Mouse (Mus musculus): ENCODE measurements at regions not wholly inside any gene's neighbourhood (a gene's known extent, or its start where the extent isn't known, plus 50 kb on each side); places are given as distances from the start of the nearest gene placed in this dataset.

DNA sequence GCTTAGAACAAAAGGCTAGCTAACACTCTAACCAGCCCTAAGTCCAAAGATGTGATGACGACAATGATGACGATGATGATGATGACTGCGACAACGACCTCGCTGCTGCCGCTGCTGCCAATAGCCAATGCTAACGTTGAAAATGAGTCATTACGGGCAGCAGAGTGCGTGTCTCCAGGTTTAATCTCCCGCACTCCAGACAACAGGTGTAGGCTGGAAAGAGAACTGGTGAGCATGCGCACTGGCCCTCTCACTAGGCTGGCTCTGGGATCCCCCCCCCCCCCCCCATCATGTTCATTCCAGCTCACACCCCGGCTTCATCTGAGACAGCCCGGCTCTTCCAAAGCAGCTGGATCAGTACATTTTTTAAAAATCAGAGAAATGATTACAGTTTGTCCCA is 138.4 kb downstream of the 9530068E07Rik start:
- no peak overlapping the region for H3K9ac ChIP-seq (ENCODE audit: low read depth, low read length)
- no peaks in the 10 kb centered on the region for H3K9me3 ChIP-seq (ENCODE audit: control insufficient read depth, low read length)
- ATAC-seq, result no peak
- H3K36me3 ChIP-seq (ENCODE audit: control insufficient read depth, insufficient read depth, low read length), result no peaks in the 10 kb centered on the region
- no peaks in the 10 kb centered on the region for H3K4me1 ChIP-seq (ENCODE audit: control insufficient read depth, insufficient read depth, low read depth, low read length)
- H3K4me3 ChIP-seq (ENCODE audit: low read length), result no peak overlapping the region
- peak overlapping the region; percentile 6; the same call in 1 of the 2 replicates for H3K4me2 ChIP-seq (ENCODE audit: low read length)
- 65% methylated on average over 13 of the region's 13 CpGs for WGBS
- no peaks in the 10 kb centered on the region for H3K27me3 ChIP-seq (replicated peaks; ENCODE audit: control insufficient read depth, insufficient read depth, low read length)
- H3K27ac ChIP-seq (ENCODE audit: low read depth, low read length), result no peak overlapping the region

DNA sequence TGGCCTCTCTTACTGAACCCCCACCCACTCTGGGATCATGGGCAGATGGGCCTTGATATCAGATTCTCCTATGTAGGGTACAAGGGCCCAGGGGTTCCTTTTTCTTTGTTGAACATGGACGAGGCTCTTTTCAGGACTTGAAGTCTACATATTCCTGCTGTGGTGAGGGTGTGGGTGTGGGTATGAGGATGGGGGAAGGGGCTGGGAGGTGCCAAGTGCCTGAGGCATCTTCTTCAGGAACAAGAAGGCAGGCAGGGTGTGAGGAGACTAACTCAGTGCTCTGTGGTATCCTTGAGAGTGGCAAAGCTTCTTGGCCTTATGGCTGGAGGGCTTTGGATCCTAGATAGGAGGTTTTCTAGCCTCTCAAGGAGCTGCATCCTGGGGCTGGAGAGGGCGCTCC is 140.0 kb downstream of the 9530068E07Rik start:
- Histone ChIP-seq H3K36me3 (ENCODE audit: control insufficient read depth, insufficient read depth, low read length) (no peaks in the 10 kb centered on the region), H3K9me3 (ENCODE audit: control insufficient read depth, low read length) (no peaks in the 10 kb centered on the region), H3K4me3 (ENCODE audit: low read length) (no peak overlapping the region), H3K4me1 (ENCODE audit: control insufficient read depth, insufficient read depth, low read depth, low read length) (no peaks in the 10 kb centered on the region; the same call in 1 of the 2 replicates), H3K4me2 (ENCODE audit: low read length) (no peak overlapping the region), H3K27ac (ENCODE audit: low read depth, low read length) (no peak overlapping the region), H3K27me3 (replicated peaks; ENCODE audit: control insufficient read depth, insufficient read depth, low read length) (no peaks in the 10 kb centered on the region), H3K9ac (ENCODE audit: low read depth, low read length) (no peak overlapping the region)
- WGBS, result 75% methylated on average over 2 of the region's 2 CpGs
- no peak for ATAC-seq

DNA sequence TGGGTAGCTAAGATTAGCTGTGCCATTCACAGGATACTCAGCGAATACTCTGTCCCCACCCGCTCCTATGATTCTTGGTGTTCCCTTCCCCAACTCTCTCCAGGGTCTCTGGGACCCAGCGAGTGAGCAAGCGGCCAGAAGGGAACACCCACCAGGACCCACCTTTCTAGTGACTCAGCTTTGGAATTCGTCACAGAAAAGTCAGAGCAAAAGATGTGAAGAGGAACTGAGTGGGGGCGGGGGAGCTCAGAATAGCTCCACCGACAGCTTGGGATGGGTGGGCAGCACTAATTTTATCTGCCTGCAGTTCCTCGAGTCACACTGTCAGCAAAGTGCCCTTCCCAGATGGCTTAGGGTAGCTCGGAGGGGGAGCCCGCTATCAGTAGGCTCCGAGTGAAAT is 140.6 kb downstream of the 9530068E07Rik start:
- ATAC-seq, result no peak
- H3K9me3 ChIP-seq (ENCODE audit: control insufficient read depth, low read length), result no peaks in the 10 kb centered on the region
- no peaks in the 10 kb centered on the region for H3K36me3 ChIP-seq (ENCODE audit: control insufficient read depth, insufficient read depth, low read length)
- H3K4me1 ChIP-seq (ENCODE audit: control insufficient read depth, insufficient read depth, low read depth, low read length), result no peaks in the 10 kb centered on the region; the same call in 1 of the 2 replicates
- no peaks in the 10 kb centered on the region for H3K27me3 ChIP-seq (replicated peaks; ENCODE audit: control insufficient read depth, insufficient read depth, low read length)
- no peak overlapping the region for H3K9ac ChIP-seq (ENCODE audit: low read depth, low read length)
- no peak overlapping the region for H3K27ac ChIP-seq (ENCODE audit: low read depth, low read length)
- 77% methylated on average over 11 of the region's 11 CpGs for WGBS
- H3K4me2 ChIP-seq (ENCODE audit: low read length), result no peak overlapping the region
- H3K4me3 ChIP-seq (ENCODE audit: low read length), result no peak overlapping the region

DNA sequence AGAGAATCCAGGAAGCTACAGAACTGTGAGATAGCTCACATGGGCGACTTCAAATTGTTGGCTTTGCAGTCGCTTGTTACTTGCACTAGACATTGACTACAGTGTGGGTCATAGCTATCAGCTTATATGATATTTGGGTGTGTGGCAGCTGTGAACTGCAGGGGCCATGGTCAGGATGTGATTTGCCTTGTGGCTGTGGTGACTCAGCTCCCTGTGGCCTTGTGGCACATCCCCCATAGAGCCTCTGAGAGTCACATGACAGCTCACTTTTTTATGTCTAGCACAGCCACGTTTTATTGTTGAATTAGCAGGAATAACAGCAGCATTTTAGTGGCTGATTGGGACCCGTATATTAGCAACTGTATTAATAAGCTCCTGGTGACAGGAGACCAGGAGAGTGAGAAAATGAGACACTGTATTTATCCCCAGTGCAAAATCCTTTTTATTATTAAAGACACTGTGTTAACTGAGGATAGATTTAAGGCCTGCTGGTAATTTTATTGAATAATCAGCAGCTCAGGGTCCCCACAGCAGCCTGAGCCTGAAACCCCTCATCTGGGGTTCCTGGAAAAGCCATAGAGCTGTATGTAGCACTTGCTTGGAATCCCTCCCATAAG is 141.7 kb downstream of the 9530068E07Rik start:
- H3K9ac ChIP-seq (ENCODE audit: low read depth, low read length), result no peak overlapping the region
- no peaks in the 10 kb centered on the region for H3K27me3 ChIP-seq (replicated peaks; ENCODE audit: control insufficient read depth, insufficient read depth, low read length)
- H3K4me1 ChIP-seq (ENCODE audit: control insufficient read depth, insufficient read depth, low read depth, low read length), result no peaks in the 10 kb centered on the region; the same call in 1 of the 2 replicates
- ATAC-seq, result no peak
- no peak overlapping the region for H3K4me3 ChIP-seq (ENCODE audit: low read length)
- WGBS, result 62% methylated on average over 4 of the region's 4 CpGs
- no peaks in the 10 kb centered on the region for H3K36me3 ChIP-seq (ENCODE audit: control insufficient read depth, insufficient read depth, low read length)
- H3K9me3 ChIP-seq (ENCODE audit: control insufficient read depth, low read length), result no peaks in the 10 kb centered on the region
- no peak overlapping the region for H3K27ac ChIP-seq (ENCODE audit: low read depth, low read length)
- no peak overlapping the region for H3K4me2 ChIP-seq (ENCODE audit: low read length)

DNA sequence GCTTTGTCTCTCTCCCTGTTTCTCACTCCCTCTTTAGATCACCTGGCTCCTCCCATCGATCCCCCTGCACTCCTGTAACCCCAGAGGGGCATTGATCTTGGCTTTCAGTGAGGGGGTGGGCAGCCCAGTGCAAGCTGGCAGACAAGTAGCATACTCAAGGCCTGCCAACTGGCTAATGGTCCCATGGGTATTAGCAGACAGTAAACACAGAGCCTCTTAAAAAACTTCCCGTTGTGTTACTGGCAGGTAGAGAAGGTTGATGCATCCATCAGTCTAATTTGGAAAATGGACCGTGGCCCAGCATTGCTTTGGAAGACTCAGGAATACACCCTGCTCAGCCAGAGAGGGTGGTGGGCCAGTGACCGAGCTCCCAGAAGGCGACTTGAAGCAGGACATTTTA is 145.0 kb downstream of the 9530068E07Rik start:
- H3K27ac ChIP-seq (ENCODE audit: low read depth, low read length), result no peak overlapping the region
- ATAC-seq, result no peak

DNA sequence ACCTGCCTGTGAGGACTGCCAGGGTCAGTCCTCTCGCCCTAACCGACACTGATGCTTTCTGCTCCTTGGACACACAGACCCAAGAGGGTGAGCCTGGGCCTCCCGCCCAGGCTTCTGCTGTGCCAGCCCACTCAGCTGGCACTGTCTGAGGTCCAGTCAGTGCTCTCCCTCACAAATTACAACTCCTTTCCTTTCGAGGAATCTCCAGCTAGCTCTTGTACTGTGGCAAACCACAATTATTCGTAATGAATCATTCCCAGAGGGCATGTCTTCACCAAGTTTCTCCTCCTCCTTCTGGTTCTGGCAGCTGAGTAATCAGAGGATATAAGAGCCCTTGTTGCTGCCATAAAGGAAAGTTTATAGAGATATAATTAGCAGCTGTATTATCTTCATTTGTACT is 155.2 kb downstream of the 9530068E07Rik start:
- H3K27me3 ChIP-seq (replicated peaks; ENCODE audit: control insufficient read depth, insufficient read depth, low read length), result no peaks in the 10 kb centered on the region
- no peaks in the 10 kb centered on the region for H3K4me1 ChIP-seq (ENCODE audit: control insufficient read depth, insufficient read depth, low read depth, low read length)
- no peak overlapping the region for H3K9ac ChIP-seq (ENCODE audit: low read depth, low read length)
- WGBS, result 65% methylated on average over 5 of the region's 5 CpGs
- no peaks in the 10 kb centered on the region for H3K36me3 ChIP-seq (ENCODE audit: control insufficient read depth, insufficient read depth, low read length)
- no peaks in the 10 kb centered on the region for H3K9me3 ChIP-seq (ENCODE audit: control insufficient read depth, low read length)
- no peak overlapping the region for H3K4me2 ChIP-seq (ENCODE audit: low read length)
- no peak overlapping the region for H3K27ac ChIP-seq (ENCODE audit: low read depth, low read length)
- H3K4me3 ChIP-seq (ENCODE audit: low read length), result no peak overlapping the region
- ATAC-seq, result no peak

More for the DNA sequence above, 145.0 kb downstream of the 9530068E07Rik start:
- Histone ChIP-seq H3K4me2 (ENCODE audit: low read length) (no peak overlapping the region), H3K36me3 (ENCODE audit: control insufficient read depth, insufficient read depth, low read length) (no peaks in the 10 kb centered on the region), H3K9me3 (ENCODE audit: control insufficient read depth, low read length) (no peaks in the 10 kb centered on the region), H3K9ac (ENCODE audit: low read depth, low read length) (no peak overlapping the region), H3K27me3 (replicated peaks; ENCODE audit: control insufficient read depth, insufficient read depth, low read length) (no peaks in the 10 kb centered on the region), H3K4me1 (ENCODE audit: control insufficient read depth, insufficient read depth, low read depth, low read length) (no peaks in the 10 kb centered on the region; the same call in 1 of the 2 replicates), H3K4me3 (ENCODE audit: low read length) (no peak overlapping the region)
- 51% methylated on average over 5 of the region's 5 CpGs for WGBS

DNA sequence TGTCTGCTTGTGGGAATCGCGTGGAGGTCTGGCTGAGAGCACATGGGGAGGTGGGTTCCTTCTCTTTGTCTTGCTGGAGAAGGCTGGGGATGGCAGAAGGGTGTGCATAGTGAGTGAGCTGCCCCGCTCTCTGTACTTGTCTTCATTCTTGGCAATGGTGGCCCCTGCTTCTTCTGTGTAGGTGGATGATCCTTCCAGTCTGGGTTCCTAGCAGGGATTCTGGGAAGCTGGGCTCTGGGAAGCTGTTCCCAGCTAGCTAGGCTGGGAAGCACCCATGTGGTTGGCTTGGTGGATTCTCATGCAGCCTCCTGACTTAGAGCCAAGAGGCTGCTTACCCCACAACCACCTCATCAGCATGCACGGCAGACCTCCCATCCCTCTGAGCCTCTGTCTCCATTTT is 156.6 kb downstream of the 9530068E07Rik start:
- ATAC-seq, result no peak
- H3K4me2 ChIP-seq (ENCODE audit: low read length), result no peak overlapping the region
- H3K4me3 ChIP-seq (ENCODE audit: low read length), result no peak overlapping the region
- no peaks in the 10 kb centered on the region for H3K9me3 ChIP-seq (ENCODE audit: control insufficient read depth, low read length)
- H3K27ac ChIP-seq (ENCODE audit: low read depth, low read length), result no peak overlapping the region
- H3K27me3 ChIP-seq (replicated peaks; ENCODE audit: control insufficient read depth, insufficient read depth, low read length), result no peaks in the 10 kb centered on the region
- 90% methylated on average over 4 of the region's 4 CpGs for WGBS
- no peaks in the 10 kb centered on the region for H3K4me1 ChIP-seq (ENCODE audit: control insufficient read depth, insufficient read depth, low read depth, low read length)
- no peak overlapping the region for H3K9ac ChIP-seq (ENCODE audit: low read depth, low read length)
- H3K36me3 ChIP-seq (ENCODE audit: control insufficient read depth, insufficient read depth, low read length), result no peaks in the 10 kb centered on the region

DNA sequence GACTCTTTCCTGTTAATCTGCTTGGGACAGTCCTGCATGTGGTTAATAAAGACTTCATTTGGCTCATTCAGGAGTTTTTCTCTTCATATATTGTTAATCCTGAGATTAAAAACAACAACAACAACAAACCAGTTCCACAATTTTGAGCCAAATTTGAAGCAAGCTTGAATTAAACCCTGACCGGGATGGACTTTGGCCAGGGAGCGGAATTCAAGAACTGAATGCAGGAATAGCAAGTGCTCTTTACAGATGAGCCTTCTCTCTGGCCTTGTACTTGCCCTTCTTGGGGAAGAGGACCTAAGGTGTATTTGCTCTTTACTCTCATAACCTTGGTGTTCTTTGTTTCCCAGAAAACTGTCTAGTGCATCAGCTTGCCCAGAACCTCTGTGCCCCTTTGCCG is 161.6 kb downstream of the 9530068E07Rik start:
- no peak for ATAC-seq
- Histone ChIP-seq H3K27me3 (replicated peaks; ENCODE audit: control insufficient read depth, insufficient read depth, low read length) (no peaks in the 10 kb centered on the region), H3K36me3 (ENCODE audit: control insufficient read depth, insufficient read depth, low read length) (no peaks in the 10 kb centered on the region), H3K4me1 (ENCODE audit: control insufficient read depth, insufficient read depth, low read depth, low read length) (0 out of 2 replicates have a peak, but pooled peaks cover 4% of the 10 kb centered on the region), H3K9ac (ENCODE audit: low read depth, low read length) (no peak overlapping the region), H3K4me3 (ENCODE audit: low read length) (no peak overlapping the region), H3K27ac (ENCODE audit: low read depth, low read length) (no peak overlapping the region), H3K9me3 (ENCODE audit: control insufficient read depth, low read length) (no peaks in the 10 kb centered on the region), H3K4me2 (ENCODE audit: low read length) (no peak overlapping the region)
- WGBS, result 96% methylated on average over 3 of the region's 3 CpGs

DNA sequence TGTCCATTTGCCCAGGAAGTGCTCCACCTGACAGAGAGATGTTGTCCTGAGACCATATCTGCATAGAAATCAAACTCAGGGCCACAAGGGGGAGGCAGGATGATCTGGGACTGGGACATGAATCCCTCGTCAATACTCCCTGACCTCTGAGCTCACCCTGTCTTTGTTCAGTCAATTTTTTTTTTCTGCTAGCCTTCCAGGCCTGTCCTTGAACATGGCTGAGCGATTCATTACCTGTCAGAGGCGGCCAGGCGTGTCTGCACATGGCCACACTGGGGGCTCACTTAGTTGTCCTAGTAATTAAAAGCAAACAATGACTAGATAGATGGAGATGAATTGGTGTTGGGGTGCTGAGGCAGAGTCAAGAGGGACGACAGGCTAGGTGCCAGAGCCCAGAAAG is 162.6 kb downstream of the 9530068E07Rik start:
- Histone ChIP-seq H3K4me1 (ENCODE audit: control insufficient read depth, insufficient read depth, low read depth, low read length) (0 out of 2 replicates have a peak, but pooled peaks cover 4% of the 10 kb centered on the region), H3K4me2 (ENCODE audit: low read length) (no peak overlapping the region), H3K9ac (ENCODE audit: low read depth, low read length) (no peak overlapping the region), H3K27ac (ENCODE audit: low read depth, low read length) (no peak overlapping the region), H3K9me3 (ENCODE audit: control insufficient read depth, low read length) (no peaks in the 10 kb centered on the region), H3K4me3 (ENCODE audit: low read length) (no peak overlapping the region), H3K27me3 (replicated peaks; ENCODE audit: control insufficient read depth, insufficient read depth, low read length) (no peaks in the 10 kb centered on the region), H3K36me3 (ENCODE audit: control insufficient read depth, insufficient read depth, low read length) (no peaks in the 10 kb centered on the region)
- 64% methylated on average over 5 of the region's 5 CpGs for WGBS
- no peak for ATAC-seq
